Mouse (Mus musculus) CH12.LX (cell line): ENCODE data around the gene Sult1a1. TPM values are rescaled to one million over a fixed set of nuclear protein-coding genes. Genes with fewer than 3 reads are reported as not detected.

Source experiments
- DNase-seq: peaks from one replicate; pipeline ENCODE4 v3.0.0-alpha.2; 2013; ENCODE audit errors: extremely low read depth
- H3K27ac ChIP-seq: 2 replicates; pipeline ENCODE4 v1.5.1; 2012; ENCODE audit warnings: low read depth, mild to moderate bottlenecking, control low read depth, moderate library complexity; ENCODE audit not compliant: insufficient read depth
- H3K27me3 ChIP-seq: replicated peaks from 2 replicates; pipeline ENCODE3; 2012; ENCODE audit warnings: inconsistent platforms
- H3K36me3 ChIP-seq, 2 experiments: replicated peaks in 1 of 2; 2 replicates each; pipeline versions ENCODE3 to v1.6.1; 2012; ENCODE audit warnings: inconsistent platforms in 1 of 2, low read length in 1 of 2, mild to moderate bottlenecking in 1 of 2, mixed read lengths in 1 of 2, moderate library complexity in 1 of 2; ENCODE audit not compliant: control insufficient read depth in 1 of 2, insufficient read depth in 1 of 2
- H3K4me1 ChIP-seq, 2 experiments: 2 replicates each; pipeline ENCODE4 v1.6.1; 2012; ENCODE audit warnings: inconsistent platforms in 1 of 2, moderate library complexity in 1 of 2; ENCODE audit not compliant: insufficient read depth in 2 of 2, control insufficient read depth in 1 of 2
- H3K4me2 ChIP-seq: 2 replicates; pipeline ENCODE4 v1.6.1; 2012; ENCODE audit warnings: low read depth, mild to moderate bottlenecking, control low read depth; ENCODE audit not compliant: poor library complexity, insufficient read depth, severe bottlenecking
- H3K4me3 ChIP-seq, 3 experiments: fragments of 150-350 bp in 1 of 3; sonication (generic) in 1 of 3; replicated peaks in 1 of 3; 2 replicates each; pipeline versions ENCODE3 to v1.5.1; 2011 to 2012; ENCODE audit warnings: low read depth in 2 of 3, low read length in 2 of 3, mild to moderate bottlenecking in 2 of 3, moderate library complexity in 2 of 3, control low read depth in 1 of 3, improper control_type of control experiment in 1 of 3, inconsistent platforms in 1 of 3, mixed read lengths in 1 of 3; ENCODE audit not compliant: poor library complexity in 1 of 3
- H3K79me2 ChIP-seq: replicated peaks from 2 replicates; pipeline ENCODE4 v1.6.1; 2012; ENCODE audit warnings: mild to moderate bottlenecking, moderate library complexity; ENCODE audit not compliant: control insufficient read depth, poor library complexity, insufficient read depth, severe bottlenecking; ENCODE audit errors: extremely low read depth
- H3K9ac ChIP-seq: 2 replicates; pipeline ENCODE4 v1.6.1; 2012; ENCODE audit warnings: low read depth, mild to moderate bottlenecking, control low read depth, moderate library complexity; ENCODE audit not compliant: insufficient read depth
- H3K9me3 ChIP-seq: replicated peaks from 2 replicates; pipeline ENCODE3; 2012; ENCODE audit warnings: low read length, inconsistent platforms, mixed read lengths
- CHD1 ChIP-seq: IDR thresholded peaks from 2 replicates; pipeline ENCODE4 v1.6.1; 2012; ENCODE audit warnings: low read depth, low read length, improper control_type of control experiment, inconsistent platforms
- CHD2 ChIP-seq: IDR thresholded peaks from 2 replicates; pipeline ENCODE4 v1.6.1; 2011; ENCODE audit warnings: low read length, improper control_type of control experiment
- EP300 ChIP-seq: IDR thresholded peaks from 2 replicates; pipeline ENCODE4 v1.6.1; 2011; ENCODE audit warnings: low read length, improper control_type of control experiment
- ETS1 ChIP-seq: conservative IDR thresholded peaks from 2 replicates; pipeline ENCODE4 v1.6.1; 2012; ENCODE audit warnings: low read depth, mild to moderate bottlenecking, inconsistent platforms, low read length, improper control_type of control experiment, moderate library complexity
- GABPA ChIP-seq: IDR thresholded peaks from 2 replicates; pipeline ENCODE4 v1.6.1; 2012; ENCODE audit warnings: low read depth, low read length, improper control_type of control experiment, inconsistent platforms; ENCODE audit not compliant: insufficient replicate concordance
- HCFC1 ChIP-seq: IDR thresholded peaks from 2 replicates; pipeline ENCODE4 v1.6.1; 2012; ENCODE audit warnings: low read depth, mild to moderate bottlenecking, inconsistent platforms, low read length, improper control_type of control experiment
- IRF4 ChIP-seq: IDR thresholded peaks from 2 replicates; pipeline ENCODE4 v1.6.1; 2014; ENCODE audit warnings: low read depth, mild to moderate bottlenecking, inconsistent platforms, low read length, improper control_type of control experiment
- KAT2A ChIP-seq: IDR thresholded peaks from 2 replicates; pipeline ENCODE4 v1.6.1; 2012; ENCODE audit warnings: low read length, improper control_type of control experiment, inconsistent platforms; ENCODE audit not compliant: insufficient replicate concordance
- MAFK ChIP-seq: IDR thresholded peaks from 2 replicates; pipeline ENCODE4 v1.6.1; 2011; ENCODE audit warnings: low read length, improper control_type of control experiment; ENCODE audit not compliant: insufficient replicate concordance
- MXI1 ChIP-seq: IDR thresholded peaks from 2 replicates; pipeline ENCODE4 v1.6.1; 2011; ENCODE audit warnings: mild to moderate bottlenecking, low read depth, low read length, improper control_type of control experiment
- NRF1 ChIP-seq: IDR thresholded peaks from 2 replicates; pipeline ENCODE4 v1.6.1; 2014; ENCODE audit warnings: low read depth, mild to moderate bottlenecking, inconsistent platforms, low read length, improper control_type of control experiment, moderate library complexity
- POLR2A ChIP-seq: IDR thresholded peaks from 2 replicates; pipeline ENCODE4 v1.6.1; 2011; ENCODE audit warnings: low read depth, mild to moderate bottlenecking, improper control_type of control experiment, low read length
- POLR2AphosphoS2 ChIP-seq: IDR thresholded peaks from 2 replicates; pipeline ENCODE4 v1.6.1; 2011; ENCODE audit warnings: low read depth, low read length, improper control_type of control experiment
- RAD21 ChIP-seq: IDR thresholded peaks from 2 replicates; pipeline ENCODE4 v1.6.1; 2011; ENCODE audit warnings: low read depth, mild to moderate bottlenecking, low read length, improper control_type of control experiment, moderate library complexity
- RCOR1 ChIP-seq: conservative IDR thresholded peaks from 2 replicates; pipeline ENCODE4 v1.6.1; 2012; ENCODE audit warnings: low read depth, mild to moderate bottlenecking, inconsistent platforms, low read length, improper control_type of control experiment
- SIN3A ChIP-seq: IDR thresholded peaks from 2 replicates; pipeline ENCODE4 v1.6.1; 2012; ENCODE audit warnings: low read length, improper control_type of control experiment, inconsistent platforms
- TBP ChIP-seq: conservative IDR thresholded peaks from 2 replicates; pipeline ENCODE4 v1.6.1; 2011; ENCODE audit warnings: low read depth, low read length, improper control_type of control experiment
- UBTF ChIP-seq: IDR thresholded peaks from 2 replicates; pipeline ENCODE4 v1.6.1; 2012; ENCODE audit warnings: low read depth, mild to moderate bottlenecking, inconsistent platforms, low read length, improper control_type of control experiment, moderate library complexity
- USF1 ChIP-seq: IDR thresholded peaks from 2 replicates; pipeline ENCODE4 v1.6.1; 2014; ENCODE audit warnings: low read depth, mild to moderate bottlenecking, inconsistent platforms, low read length, improper control_type of control experiment
- USF2 ChIP-seq: conservative IDR thresholded peaks from 2 replicates; pipeline ENCODE4 v1.6.1; 2011; ENCODE audit warnings: low read depth, low read length, improper control_type of control experiment
- ZC3H11A ChIP-seq: IDR thresholded peaks from 2 replicates; pipeline ENCODE4 v1.6.1; 2012; ENCODE audit warnings: low read depth, mild to moderate bottlenecking, inconsistent platforms, low read length, improper control_type of control experiment
- ZKSCAN1 ChIP-seq: IDR thresholded peaks from 2 replicates; pipeline ENCODE4 v1.6.1; 2012; ENCODE audit warnings: low read depth, inconsistent platforms, low read length, improper control_type of control experiment, borderline replicate concordance
- ZMIZ1 ChIP-seq: IDR thresholded peaks from 2 replicates; pipeline ENCODE4 v1.6.1; 2012; ENCODE audit warnings: low read depth, mild to moderate bottlenecking, inconsistent platforms, low read length, improper control_type of control experiment
- dilution Hi-C: fragments of 300-500 bp; cut with MboI; formaldehyde crosslinking; loops from 2 replicates; pipeline ENCODE4 v1.14.3; 2020; ENCODE audit warnings: low sequenced_read_pairs; ENCODE audit not compliant: extremely low pct_unique_long_range_greater_than_20kb, extremely low pct_ligation_motif_present
- in situ Hi-C: fragments of 300-500 bp; cut with MboI; formaldehyde crosslinking; loops from 3 replicates; pipeline ENCODE4 v1.14.3; 2019; ENCODE audit warnings: low sequenced_read_pairs, low pct_ligation_motif_present, low pct_unique_long_range_greater_than_20kb, mixed read lengths
- polyA plus RNA-seq: library from polyadenylated mRNA; unstranded; fragments of >175 nt; gene quantifications from 2 replicates; pipeline ENCODE4 v1.2.1, GENCODE M21; 2012; ENCODE audit warnings: low read depth; ENCODE audit not compliant: insufficient read length
- total RNA-seq, 2 experiments: library from RNA; depleted of rRNA; stranded (reverse); fragments of 300-350 nt in 1 of 2; fragments of >200 nt in 1 of 2; gene quantifications; 2 replicates each; pipeline ENCODE4 v1.2.3; 2012 to 2014

Sult1a1 gene
- total and polyA plus RNA-seq, 3 experiments: 0.34 to 0.87 (median 0.87) TPM

- DNase-seq: no peak
- Histone ChIP-seq H3K4me1 (peaks cover 21 to 64% of the 10 kb centered on the region in 2 experiments), H3K36me3 (peaks cover 50 to 63% of the 10 kb centered on the region in 2 experiments), H3K9me3 (no peaks in the 10 kb centered on the region), H3K27ac (no peak overlapping the region), H3K4me3 (peak overlapping the region; percentile 83 to 98 (median 92)), H3K79me2 (peaks cover 32% of the 10 kb centered on the region), H3K9ac (peak overlapping the region; percentile 60), H3K4me2 (peak overlapping the region; percentile 54), H3K27me3 (no peaks in the 10 kb centered on the region)
- in situ Hi-C loops (no loop called here), dilution Hi-C loops (no loop called here)
- TF ChIP-seq ZC3H11A: no peak
- no peak for TF ChIP-seq IRF4
- no peak for TF ChIP-seq ETS1
- no peak for TF ChIP-seq NRF1
- no peak for TF ChIP-seq RCOR1
- no peak for TF ChIP-seq RAD21
- TF ChIP-seq HCFC1: no peak
- TF ChIP-seq USF1: no peak
Measured at GRCm38 (mm10) chr7:126696886-126697285, 20.7 kb upstream of the Sult1a1 start.

DNA sequence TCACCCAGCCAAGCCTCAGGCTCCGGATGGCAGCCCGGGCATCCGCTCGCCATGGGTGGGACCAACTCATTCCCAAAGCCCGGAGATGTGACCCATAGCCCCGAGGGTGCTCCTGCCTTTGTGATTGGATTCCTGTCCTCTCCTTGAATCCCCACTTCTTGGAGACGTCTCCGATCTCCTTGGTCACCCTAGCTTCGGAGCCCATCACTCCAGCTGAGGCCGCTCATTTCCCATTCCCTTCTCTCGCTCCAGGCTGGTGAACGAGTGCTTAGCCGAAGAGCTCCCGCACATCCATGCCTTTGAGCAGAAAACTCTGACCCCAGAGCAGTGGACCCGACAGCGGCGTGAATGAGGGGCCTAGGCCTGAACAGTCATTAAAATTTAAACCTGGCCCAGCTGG, 20.1 kb upstream of the Sult1a1 start:
- DNase-seq: no peak
- Histone ChIP-seq H3K9me3 (no peaks in the 10 kb centered on the region), H3K36me3 (peaks cover 49 to 62% of the 10 kb centered on the region in 2 experiments), H3K27me3 (no peaks in the 10 kb centered on the region), H3K4me1 (peaks cover 16 to 58% of the 10 kb centered on the region in 2 experiments), H3K79me2 (peaks cover 27% of the 10 kb centered on the region), H3K4me2 (peak overlapping the region; percentile 54), H3K27ac (peak overlapping the region; percentile 29; the same call in 1 of the 2 replicates), H3K9ac (peak overlapping the region; percentile 60), H3K4me3 (peak overlapping the region; percentile 83 to 98 (median 92))
- TF ChIP-seq CHD1: 0 out of 2 replicates have a peak, but pooled peaks have one; percentile 11
- no peak for TF ChIP-seq POLR2A
- in situ Hi-C loops (no loop called here), dilution Hi-C loops (no loop called here)

- peak within 1 kb of the TSS; percentile 54 for H3K4me2 ChIP-seq
- in situ Hi-C loops: no loop called here
- dilution Hi-C loops: no loop called here
- no peaks in the 10 kb centered on the region for H3K27me3 ChIP-seq
- H3K36me3 ChIP-seq: peaks cover 49 to 62% of the 10 kb centered on the region in 2 experiments
- H3K9ac ChIP-seq: peak within 1 kb of the TSS; percentile 99
- peak within 1 kb of the TSS; percentile 96 for H3K27ac ChIP-seq
- DNase-seq: peak; percentile 97
- peaks cover 14 to 52% of the 10 kb centered on the region in 2 experiments for H3K4me1 ChIP-seq
- peak within 1 kb of the TSS; percentile 83 to 98 (median 92) for H3K4me3 ChIP-seq
- peaks cover 27% of the 10 kb centered on the region for H3K79me2 ChIP-seq
- H3K9me3 ChIP-seq: no peaks in the 10 kb centered on the region
- no peak for TF ChIP-seq EP300
- TF ChIP-seq HCFC1: peak; percentile 97
- no peak for TF ChIP-seq MAFK
- no peak for TF ChIP-seq ZC3H11A
- peak; percentile 65; the same call in 1 of the 2 replicates for TF ChIP-seq CHD2
- peak; percentile 82 for TF ChIP-seq IRF4
- TF ChIP-seq POLR2AphosphoS2: no peak; the same call in 1 of the 2 replicates
- peak; percentile 70 for TF ChIP-seq TBP
- no peak for TF ChIP-seq USF2
- peak; percentile 30; the same call in 1 of the 2 replicates for TF ChIP-seq ETS1
- peak; percentile 98 for TF ChIP-seq SIN3A
- TF ChIP-seq GABPA: peak; percentile 41; the same call in 1 of the 2 replicates
- TF ChIP-seq ZMIZ1: peak; percentile 52; the same call in 1 of the 2 replicates
- TF ChIP-seq NRF1: peak; percentile 45; the same call in 1 of the 2 replicates
- no peak for TF ChIP-seq ZKSCAN1
- TF ChIP-seq UBTF: no peak; the same call in 1 of the 2 replicates
- TF ChIP-seq RAD21: peak; percentile 31
- peak; percentile 89; the same call in 1 of the 2 replicates for TF ChIP-seq KAT2A
- peak; percentile 95 for TF ChIP-seq MXI1
- TF ChIP-seq RCOR1: peak; percentile 57; the same call in 1 of the 2 replicates
Measured at GRCm38 (mm10) chr7:126695631-126696207, 19.5 kb upstream of the Sult1a1 start, which contains the start of gene Slx1b. Gene Slx1b (minus strand): TSS chr7:126695784.
